Mouse (Mus musculus) lung, postnatal 4 days (tissue): Measurements from ENCODE around the gene Prl2c2.
"Not testable (repeated sequence)": the region's sequence is repeated elsewhere in the genome, so short reads cannot be mapped to it uniquely, and the experiment has no call there.

ENCODE experiments used
- DNase-seq, 2 experiments: peaks; one replicate each; pipeline ENCODE4 v3.0.0; 2021

Gene Prl2c2

DNA sequence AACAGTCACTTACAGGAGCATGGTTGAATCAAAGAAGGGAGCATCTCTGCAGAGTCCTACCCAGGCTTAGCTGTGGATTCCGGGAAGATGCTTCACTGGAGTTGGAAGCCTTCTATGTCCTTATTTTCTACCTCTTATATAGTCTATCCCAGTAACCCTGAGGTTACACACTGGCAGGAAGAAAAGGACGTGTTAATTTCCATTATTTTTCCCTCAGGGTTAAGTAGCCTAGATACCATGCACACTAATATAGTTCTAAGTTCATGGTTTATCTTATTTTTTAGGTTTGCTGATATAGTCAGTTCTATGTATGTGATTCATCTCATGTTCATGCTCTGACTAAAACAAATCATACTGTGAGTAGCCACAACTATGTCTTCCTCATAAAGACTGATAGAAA is at the start of gene Prl2c2:
Prl2c2 (minus strand) TSS at position 101 of the 400 bp plus-strand sequence.
- not testable (repeated sequence) for DNase-seq

DNA sequence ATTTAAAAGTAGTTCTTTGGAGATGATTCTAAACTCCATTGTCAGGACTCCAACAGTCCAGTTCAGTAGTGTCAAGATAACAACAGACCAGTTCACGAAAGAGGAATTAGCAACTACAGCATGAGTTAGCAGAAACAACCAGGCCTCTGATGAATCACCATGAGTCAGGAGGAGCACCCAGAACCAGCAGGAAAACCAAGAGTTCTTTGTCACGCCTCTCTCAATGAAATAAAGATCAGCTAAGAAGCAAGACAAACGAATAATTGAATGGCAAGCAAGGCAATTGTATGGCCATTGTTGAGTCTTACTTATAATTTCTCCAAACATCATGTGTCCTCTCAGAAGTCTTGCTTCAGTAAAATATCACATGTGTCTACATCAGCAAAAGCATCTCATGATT is 20.7 kb upstream of the Prl2c2 start:
- not testable (repeated sequence) for DNase-seq

DNA sequence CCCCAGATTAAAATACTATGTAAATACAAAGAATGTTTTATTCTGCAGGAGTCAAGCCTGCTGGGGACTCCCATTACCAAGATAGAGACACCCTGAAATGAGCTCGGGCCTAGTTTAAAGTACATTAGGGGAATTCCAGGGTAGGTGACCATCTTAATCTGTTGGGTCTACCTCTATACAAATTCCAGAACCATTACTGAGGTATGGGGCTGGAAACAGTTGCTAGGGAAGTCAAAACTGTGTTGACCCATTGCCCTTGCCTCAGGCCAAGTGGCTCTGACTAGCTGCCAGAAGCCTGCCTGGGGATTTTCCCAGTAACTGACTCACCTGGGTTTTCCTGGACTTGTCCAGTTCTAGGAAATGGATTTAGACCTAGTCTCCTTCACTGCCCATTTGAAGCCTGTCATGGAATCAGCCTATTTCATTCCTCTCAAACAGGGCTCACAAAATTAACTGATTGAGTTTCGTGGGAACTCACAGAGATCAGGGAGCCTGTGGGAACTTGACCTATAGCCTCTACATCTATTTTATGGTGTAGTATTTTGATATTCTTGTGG is 8.9 kb upstream of the Prl2c2 start:
- not testable (repeated sequence) for DNase-seq
